Mouse (Mus musculus) induced T-regulatory cell, adult 2 months (primary cell): ENCODE measurements around the gene Mis12.
A peak's percentile ranks its signal among the peaks of the same experiment; 100 is the strongest.

Source experiments
- DNase-seq: peaks from one replicate; pipeline ENCODE4 v3.0.0-alpha.2; 2012; ENCODE audit warnings: low read depth

The Mis12 gene

DNA sequence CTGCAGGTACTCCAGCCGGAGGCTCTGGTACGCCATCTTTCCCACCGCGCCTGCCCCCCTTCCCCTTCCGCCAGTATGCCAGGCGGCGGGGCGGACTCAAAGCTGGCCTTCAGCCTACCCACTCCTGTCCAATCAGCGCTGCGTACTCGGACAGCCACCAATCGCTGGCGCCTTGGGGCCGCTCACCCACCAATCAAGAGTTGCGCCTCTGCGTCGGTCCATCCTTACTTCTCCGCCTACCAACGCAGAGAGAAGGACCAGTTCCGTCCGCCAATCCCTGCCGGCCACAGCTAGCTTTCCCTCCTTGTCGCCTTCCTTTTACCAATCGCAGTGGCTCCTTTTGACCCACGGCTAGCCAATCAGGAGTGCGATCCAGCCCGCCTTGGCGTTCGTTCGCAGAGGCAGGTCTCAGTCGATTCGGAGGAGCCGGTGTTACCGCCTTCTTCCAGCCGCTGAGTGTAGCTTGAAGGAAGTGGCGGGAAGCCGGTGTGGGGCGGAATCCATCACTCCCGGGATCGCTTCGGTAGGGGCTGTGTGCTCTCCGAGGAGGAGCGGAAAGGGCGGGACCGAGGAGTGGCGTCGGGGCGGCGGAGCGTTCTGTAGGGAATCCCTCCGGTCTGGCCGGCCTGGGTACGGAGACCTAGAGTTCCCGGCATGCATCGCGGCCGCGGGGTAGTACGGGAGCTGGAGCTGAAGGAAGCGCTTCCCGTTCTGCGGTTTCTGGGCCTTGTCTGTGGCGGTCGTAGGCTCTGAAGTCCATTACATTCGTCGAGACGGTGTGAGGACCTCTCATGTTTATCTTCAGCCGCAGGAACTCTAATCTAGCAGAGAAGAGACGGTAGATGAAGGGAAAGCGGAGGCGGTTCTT, at the start of gene Mis12, which contains the start of gene Derl2:
TSS of gene Mis12 (plus strand) at position 411 of the 868 bp plus-strand sequence.
TSS of gene Derl2 (minus strand) at position 641 of the 868 bp plus-strand sequence.
- peak; percentile 98 for DNase-seq

DNA sequence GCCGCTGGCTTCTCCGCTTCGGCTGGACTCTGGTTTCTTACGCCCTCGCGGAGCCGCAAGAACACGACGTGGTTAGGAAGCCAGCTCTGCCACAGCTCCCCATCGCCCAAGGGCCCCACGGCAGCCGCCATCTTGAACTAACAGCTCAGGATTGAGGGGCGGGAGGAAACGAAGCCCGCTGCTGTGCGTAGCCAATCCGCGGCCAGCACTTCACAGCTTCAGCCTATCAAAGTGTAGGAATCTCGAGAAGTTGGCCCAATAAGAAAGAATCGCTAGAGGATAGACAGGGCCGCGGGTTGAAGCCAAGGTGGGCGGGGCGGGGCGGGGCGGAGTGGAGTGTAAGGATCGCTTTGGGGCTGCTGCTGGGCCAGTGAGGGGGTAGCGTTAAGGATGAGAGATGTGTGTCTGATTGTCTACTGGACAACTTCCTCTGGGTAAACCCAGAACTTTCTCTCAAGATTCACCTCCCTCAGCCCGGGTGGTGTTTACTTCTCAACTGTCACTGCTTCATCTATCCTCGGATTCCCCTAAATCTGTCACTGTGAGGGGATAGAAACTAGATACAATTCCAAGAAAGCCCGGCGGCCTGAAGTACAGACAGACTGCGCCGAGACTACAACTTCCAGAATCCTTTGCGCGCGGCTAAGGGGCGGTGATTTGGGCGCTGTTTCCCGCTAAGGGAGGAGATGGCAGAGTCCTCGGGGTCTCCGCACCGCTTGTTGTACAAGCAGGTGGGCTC, 49.4 kb upstream of the Mis12 start, which contains the start of the genes Nup88 and Rpain:
TSS of gene Nup88 (minus strand) at position 153 of the 739 bp plus-strand sequence.
TSS of gene Rpain (plus strand) at position 393 of the 739 bp plus-strand sequence.
- peak; percentile 97 for DNase-seq

DNA sequence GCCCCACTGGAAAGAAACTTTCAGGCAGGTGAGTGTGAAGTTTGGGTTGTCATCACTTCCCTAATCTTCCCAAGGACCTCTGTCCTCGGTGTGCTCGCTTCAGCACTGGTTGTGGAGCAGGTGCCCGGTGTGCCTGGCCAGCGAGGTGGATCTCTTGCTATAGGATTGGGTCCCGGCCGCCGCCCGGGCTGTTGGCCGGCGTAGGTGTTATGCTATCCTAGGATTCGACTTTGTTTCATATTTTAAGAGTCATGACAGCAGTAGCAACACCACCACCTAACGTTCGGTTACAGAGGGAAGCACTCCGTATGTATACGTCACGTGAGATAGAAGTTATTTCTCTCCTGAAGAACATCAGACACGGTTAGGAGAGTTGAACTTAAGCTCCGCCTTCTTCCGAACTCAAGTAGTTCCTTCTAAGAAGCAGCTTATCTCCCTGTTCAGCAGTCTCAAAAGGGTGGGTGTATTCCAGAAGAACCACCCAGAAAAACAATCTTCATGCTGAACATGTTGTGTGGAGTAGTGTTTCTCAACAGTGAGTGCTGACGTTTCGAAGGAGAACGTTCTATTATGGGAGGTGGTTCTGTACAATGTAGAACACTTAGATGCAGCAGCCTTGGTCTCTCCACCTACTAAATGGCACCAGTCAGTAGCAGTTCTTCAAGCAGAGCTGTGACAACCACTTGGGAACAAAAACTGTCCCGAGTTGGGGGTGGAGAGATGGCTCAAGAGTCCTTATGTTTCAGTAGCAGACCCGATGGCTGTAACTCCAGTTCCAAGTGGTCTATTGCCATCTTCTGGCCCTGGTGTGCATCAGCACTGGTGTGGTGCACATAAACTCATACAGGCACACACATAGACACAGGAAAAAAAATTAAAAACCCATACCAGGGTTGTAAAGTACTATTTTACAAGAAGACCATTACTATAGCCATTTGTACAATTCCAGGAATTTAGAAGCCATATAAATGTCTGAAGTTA, 48.6 kb upstream of the Mis12 start:
- peak; percentile 76 for DNase-seq

DNA sequence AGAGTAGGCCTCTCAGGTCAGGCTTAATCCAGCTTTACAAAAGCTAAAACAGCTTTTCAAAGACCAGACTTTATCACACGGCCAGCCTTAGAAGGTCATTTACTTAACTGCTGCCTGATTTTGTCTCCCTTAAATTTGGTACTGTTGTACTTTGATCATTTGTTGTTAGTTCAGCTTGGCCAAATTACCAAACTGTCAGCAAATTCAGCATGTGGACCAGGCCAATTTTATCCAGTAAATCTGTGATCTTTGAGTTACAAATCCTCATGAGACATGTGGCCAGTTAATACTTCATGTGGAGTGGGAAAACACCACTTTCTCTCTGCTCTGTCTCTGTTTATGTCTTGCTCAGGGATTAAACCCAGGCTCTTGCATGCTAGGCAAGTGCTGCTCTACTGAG, 46.8 kb upstream of the Mis12 start:
- DNase-seq, result no peak

DNA sequence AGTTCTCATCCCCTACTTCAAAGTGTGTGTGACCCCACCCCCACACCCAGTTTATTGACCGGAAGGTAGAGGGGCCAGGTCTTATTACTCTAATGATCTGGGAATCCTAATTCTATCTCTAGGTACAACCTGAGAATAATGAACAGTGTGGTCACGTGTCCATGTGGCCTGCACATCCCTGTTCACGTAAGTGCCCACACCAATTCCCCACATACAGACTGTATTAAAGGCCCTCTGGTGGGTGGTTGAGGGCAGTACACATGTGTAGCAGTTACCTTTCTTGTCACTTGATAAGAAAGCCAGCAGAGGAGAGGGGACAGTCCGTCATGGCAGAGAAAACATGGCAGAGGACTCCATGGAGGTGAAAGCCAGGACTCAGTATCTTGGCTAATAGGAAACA, 45.5 kb upstream of the Mis12 start:
- peak; percentile 47 for DNase-seq

DNA sequence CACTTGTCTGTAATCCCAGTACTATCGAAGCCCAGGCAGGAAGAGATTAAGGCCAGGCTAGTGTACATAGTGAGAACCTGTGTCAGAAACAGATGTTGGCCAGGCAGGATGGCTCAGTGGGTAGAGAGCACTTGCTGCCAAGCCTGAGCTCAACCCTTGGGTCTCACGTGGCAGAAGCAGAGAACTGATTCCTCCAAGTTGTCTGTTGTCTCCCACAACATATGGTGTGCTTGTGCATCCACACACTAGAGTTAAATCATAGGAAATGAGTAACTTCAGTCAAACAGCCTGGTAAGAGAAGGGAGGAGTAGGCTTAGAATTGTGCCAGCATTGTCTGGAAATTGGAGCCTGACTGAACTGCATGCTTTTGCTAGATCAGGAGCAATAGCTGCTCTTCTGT, 44.2 kb upstream of the Mis12 start:
- DNase-seq, result no peak

DNA sequence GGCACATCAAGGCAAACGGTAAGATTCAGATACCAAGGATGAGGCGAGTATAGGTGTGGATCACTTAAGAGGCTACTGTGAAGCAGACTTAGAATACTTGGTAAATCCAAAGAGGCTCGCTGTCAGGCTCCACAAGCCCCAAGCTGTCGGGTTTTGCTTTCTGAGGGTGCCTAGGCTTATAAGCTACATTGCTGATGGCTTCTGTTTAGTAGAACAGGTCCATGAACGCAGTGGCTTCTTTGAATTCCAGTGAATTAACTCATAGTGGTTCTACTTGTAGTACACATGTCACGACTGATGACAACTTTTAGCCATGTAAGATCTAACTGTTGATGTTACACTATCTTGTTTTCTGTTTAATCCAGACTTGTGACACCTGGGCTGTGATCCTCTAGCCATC, 42.1 kb upstream of the Mis12 start:
- DNase-seq, result no peak

DNA sequence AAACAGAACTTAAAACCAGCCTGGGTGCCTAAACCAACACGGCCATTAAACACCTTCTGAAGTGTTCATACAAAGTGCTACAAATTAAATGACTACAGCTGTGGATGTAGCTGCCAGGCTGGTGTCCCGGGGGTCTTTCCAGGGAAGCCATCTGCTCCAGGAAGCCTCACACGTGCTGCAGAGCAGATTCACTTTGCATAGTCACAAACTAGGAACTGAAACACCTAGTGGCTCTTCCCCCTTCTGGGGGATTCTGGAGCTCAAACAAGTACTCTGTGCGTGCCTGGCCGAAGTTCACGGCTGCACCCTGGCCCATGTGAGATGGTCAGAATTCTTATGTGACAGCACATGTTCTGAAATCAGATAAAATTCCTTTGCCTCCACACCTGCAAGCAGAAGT, 39.2 kb upstream of the Mis12 start:
- no peak for DNase-seq

DNA sequence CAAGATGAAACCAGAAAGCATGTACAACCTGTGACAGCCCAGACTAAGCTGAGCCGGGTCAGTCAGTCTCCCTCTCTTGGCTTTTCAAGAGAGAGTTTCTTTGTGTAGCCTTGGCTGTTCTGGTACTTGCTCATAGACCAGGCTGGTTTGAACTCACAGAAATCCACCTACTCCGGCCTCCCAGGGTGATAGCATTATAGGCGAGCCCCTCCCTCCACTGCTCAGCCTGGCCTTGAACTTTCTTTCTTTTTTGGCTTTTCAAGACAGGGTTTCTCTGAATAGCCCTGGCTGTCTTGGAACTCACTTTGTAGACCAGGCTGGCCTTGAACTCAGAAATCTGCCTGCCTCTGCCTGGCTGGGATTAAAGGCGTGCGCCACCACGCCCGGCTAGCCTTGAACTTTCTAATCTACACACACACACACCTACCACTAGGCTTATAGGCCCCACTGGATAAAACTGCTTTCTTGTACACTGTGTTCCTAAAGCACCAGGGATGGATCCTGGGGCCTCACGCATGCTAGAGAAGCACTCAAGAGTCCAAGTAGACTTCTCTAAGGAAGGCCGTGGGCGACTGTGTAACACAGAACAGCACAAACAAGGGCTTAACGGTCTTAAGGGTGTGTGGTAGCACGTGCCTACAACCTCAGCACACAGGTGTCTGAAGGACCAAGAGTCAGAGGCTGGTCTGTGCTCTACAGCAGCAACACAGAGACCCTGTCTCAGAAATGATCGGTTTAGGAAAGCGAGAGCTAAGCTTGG, 38.5 kb upstream of the Mis12 start:
- no peak for DNase-seq

DNA sequence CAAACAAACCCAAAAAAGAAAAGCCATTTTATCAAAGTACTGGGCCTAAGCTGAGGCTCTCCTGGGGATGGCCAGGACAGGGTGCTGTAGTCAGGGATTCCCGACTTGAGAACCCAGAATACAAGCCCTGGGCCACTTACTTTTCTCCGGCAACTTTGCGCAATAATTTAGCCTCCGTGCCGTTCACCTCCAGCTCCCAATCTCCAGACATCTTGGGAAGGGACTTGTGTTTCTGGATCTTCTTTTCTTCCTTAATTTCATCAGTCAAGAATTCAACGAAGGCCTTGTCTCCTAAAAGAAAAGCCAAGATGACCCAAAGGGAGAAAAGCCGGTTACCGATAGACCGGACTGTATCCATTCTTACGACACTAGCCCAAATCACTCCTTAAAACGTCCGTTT, 37.4 kb upstream of the Mis12 start:
- peak; percentile 23 for DNase-seq

DNA sequence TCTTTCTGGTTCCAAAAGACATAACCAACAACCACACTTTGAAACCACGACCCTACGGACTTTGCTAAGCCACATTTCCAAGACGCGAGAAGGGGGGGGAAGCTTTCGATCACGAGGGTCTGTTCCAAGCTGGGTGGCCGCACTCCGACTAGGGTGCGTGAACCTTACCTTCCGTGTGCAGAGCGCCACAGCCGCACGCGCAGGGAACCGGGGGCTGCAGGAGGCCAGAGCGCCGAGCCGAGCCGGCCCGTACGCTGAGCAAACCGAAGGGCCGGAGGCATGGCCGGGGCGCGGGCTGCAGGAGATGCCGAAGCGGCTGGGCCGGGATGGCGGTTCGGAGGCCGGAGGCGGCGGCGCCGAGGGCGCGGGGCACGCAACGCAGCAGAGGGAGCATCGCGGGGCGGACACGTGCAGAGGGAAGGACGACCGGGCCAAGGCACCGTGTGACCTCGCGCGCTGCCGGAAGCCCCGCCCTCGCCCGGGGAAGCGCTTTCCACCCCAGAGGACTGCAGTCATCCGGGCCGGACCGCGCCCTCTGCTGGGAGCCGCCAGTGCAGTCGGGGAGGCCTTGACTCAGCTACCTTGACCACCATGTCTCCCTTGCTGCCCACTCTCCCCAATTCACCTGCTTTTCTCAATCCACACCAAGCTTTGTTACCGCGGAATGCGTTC, 36.7 kb upstream of the Mis12 start, which contains the start of gene C1qbp:
TSS of gene C1qbp (minus strand) at position 470 of the 672 bp plus-strand sequence.
- peak; percentile 93 for DNase-seq

DNA sequence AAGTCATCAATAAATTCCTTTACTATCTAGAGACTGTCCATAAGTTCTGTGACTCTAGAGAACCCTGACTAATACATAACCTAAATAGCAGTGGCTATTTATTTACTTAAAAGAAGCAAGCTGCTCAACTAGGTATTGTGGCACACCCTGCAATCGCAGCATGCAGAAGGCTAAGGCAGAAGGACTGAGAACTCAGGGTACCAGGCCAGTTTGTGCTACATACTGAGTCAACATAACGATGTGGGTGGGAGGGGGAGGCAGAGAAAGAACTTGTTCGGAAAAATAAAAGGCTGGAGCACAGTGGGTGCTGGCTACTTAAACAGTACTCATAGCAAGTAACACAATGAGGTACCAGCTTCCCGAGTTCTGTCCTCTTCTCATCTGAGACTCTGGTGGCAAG, 18.2 kb upstream of the Mis12 start:
- DNase-seq, result no peak

DNA sequence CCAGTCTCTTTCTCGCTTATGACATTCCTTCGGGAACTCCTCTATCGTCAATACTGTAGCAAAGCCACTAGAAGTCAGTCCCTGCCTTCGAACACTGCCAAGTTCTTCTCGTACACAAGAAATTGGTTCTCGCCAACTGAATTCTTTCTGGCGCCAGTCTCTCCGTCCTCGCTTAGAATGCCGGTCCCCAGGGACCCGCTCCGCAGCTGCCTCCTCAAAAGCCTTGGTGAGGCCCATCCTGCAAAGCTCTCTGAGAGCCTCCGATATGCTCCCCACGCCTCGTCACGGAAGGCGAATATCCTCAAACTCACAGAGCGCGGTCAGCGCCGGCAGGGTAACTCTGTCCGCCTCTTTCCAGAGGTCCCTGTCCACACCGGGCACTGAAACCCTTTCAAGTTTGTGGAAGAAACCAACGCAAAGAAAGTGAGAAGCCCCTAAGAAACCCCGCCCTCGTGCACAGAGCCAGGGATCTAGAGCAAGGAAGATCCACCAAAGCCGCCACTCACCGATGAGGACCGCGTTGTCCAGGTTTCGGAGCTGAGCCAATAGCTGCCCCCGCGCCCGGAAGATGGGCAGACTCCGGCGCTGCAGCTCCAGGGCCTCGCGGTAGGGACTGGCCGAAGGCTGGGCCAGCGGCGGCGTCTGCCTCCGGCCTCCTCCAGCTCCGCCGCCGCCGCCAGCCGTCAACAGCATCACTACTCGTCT, 15.6 kb upstream of the Mis12 start:
- DNase-seq, result peak; percentile 65

DNA sequence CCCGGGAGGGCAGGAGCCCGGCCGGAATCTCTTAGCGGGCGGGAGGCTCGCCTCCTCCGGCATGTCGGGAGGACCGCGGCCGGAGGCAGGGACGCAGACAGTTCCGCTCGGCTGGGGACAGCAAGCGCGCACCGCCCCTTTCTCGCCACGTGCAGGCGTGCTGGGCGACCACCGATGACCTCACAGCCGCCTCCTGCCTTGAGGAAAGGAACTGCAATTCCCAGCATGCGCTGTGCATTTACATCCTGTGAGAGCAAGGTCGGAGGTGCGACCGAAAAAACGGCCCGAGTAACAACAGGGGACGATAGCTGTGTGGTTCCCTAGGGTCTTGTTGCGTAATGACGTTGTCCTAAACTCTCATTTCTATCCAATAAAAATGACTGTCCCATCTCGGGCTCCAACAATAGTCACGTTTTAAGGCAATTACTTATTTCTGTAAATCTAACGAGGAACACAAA, 15.1 kb upstream of the Mis12 start, which contains the start of gene Dhx33:
TSS of gene Dhx33 (minus strand) at position 122 of the 458 bp plus-strand sequence.
- DNase-seq, result peak; percentile 99

DNA sequence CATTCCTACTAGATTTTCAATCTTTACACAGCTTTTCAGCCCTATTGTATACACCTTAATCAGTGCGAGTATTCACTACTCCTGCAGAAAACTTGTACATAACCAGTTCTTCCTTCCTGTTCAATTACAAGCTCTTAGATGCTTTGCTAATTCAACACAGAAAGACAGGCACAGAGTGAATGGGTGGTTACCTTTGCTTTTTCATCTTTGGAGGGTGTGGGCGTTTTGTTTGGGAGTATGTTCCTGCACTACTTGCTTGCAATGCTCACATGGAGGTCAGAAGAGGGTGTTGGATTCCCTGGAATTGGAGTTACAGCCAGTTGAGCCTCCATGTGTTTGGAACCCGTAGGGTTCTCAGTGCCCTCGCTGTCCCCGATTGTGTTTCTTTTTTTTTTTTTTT, 14.4 kb upstream of the Mis12 start:
- peak; percentile 52 for DNase-seq

DNA sequence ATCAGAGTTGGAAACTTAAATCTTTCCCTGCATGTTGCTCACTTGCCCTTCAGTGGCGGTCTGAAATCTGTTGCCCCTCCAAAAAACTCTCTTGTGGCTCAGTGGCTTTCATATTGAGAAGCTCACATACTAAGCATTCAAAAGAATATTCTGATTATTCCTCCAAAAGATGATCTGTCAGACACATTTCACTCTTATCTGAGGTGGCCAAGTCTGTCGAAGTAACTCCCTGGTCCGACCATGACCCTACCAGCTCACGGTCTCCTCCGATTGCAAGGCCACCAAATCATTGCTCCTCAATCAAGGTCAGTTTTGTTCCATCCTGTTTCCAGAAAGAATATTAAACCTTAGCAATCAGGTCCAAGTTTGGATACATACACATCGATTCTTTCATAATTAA, 12.4 kb upstream of the Mis12 start:
- no peak for DNase-seq

DNA sequence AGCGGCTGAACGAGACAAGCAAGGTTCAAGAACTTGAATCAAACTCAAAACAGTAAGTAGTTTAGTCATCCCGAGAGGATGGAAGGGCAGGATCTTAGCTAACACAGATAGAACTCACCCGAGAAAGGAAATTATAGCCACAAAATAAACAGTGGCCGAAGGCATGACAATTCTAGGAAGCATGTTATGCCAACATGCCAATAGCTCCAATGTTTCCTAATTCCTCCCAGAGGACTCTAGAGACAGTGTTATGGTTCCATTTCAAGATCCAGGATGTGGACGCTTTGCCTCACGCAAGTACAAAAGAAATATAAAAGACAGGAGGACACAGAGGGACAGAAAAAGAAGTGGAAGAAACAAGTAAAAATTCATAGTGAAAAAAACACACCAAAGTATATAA, 11.6 kb upstream of the Mis12 start:
- DNase-seq, result no peak

DNA sequence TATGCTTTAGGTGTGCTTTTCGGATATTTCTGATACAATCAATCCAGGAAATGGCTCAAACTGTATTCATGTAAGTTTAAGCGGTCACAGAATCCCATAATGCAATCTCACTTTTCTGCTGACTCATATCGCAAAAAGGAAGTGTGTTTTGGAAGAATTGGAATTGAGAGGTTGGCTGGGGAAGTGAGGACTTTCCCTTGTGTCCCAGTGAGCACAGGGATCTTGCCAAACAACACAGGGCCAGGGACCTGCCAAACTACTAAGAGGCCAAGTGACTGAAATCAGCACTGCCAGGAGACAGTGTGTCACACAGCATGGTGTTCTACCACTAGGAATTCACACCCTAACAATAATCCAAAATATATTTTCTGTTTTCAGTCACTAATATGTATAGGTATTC, 11.1 kb upstream of the Mis12 start:
- no peak for DNase-seq

DNA sequence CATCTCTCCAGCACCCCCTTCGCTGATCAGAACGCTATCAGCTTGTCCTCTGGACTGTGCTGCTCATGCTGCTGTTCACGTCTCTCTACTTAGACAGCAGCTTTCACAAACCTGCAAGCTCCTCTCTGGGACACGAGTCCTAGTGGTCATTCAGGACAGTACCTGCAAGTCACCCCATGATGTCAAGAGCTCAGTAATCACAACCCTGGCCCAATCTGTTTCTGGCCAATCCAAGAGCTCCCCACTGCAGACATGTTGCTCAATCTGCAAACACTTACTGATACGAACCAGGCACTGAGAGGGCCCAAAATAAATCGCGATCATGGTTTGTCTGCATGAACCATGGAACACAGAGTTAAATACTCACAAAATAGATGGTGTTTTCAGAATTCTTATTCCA, 6.7 kb upstream of the Mis12 start:
- no peak for DNase-seq

DNA sequence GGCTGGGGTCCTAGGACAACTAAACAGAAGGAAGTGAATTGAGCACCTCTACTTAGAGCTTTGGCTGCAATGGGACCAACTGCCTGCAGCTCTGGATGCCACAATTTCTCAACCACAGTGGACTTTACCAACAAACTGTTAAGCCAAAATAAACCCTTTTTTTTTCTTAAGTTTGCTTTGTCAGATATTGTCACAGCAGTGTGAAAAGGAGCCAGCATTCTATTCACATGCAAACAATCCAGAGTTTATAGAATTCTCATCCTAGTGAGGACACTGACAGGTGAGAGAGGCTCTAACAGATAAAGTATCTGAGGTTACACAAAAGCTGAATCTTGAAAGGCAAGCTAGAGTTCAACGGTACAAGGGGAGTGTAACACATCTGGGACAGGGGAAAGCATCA, 2.4 kb upstream of the Mis12 start:
- no peak for DNase-seq
